Mouse (Mus musculus): Measurements from ENCODE around the gene Prc1.

GRCm38 (mm10) chr7:80317439-80318115 is 23.3 kb downstream of the Prc1 start:
- TF ChIP-seq CTCF (conservative IDR thresholded peaks at IDR 0.05; ENCODE audit: insufficient read depth, insufficient read length, low read depth, low read length) (no peak), POLR2A (IDR thresholded peaks at IDR 0.05; ENCODE audit: low read depth, low read length) (no peak)
